Mouse (Mus musculus) adrenal gland, postnatal 14 days (tissue): ENCODE results near the gene Shcbp1. TPM values are rescaled to one million over a fixed set of nuclear protein-coding genes. Genes with fewer than 3 reads are reported as not detected.
A peak's percentile ranks its signal among the peaks of the same experiment; 100 is the strongest.
"Not testable (repeated sequence)": the region's sequence is repeated elsewhere in the genome, so short reads cannot be mapped to it uniquely, and the experiment has no call there.

Source experiments
- DNase-seq: peaks from one replicate; pipeline ENCODE4 v3.0.0; 2021; ENCODE audit warnings: mixed read lengths
- long read RNA-seq, 2 experiments: library from polyadenylated mRNA; stranded (forward); transcript quantifications; one replicate each; pipeline ENCODE4 v2.0.0; 2021
- total RNA-seq: library from RNA; stranded (reverse); gene quantifications from 2 replicates; pipeline ENCODE4 v1.2.3, GENCODE M21; 2021

Shcbp1 gene
- 6.9 and 7.5 TPM in 2 replicates for total RNA-seq
- long read RNA-seq, experiment 1, transcript Shcbp1-201 (13 exons, 2,156 nt) = major isoform, 18 of 19 reads
- long read RNA-seq, experiment 1, partial matches to known transcripts = 1 of 19 reads
- long read RNA-seq, experiment 1, other reads (novel, unspliced or antisense) = 0 of 19 reads
- long read RNA-seq, experiment 2, transcript Shcbp1-201 (13 exons, 2,156 nt) = major isoform, 12 of 13 reads
- long read RNA-seq, experiment 2, partial matches to known transcripts = 0 of 13 reads
- long read RNA-seq, experiment 2, other reads (novel, unspliced or antisense) = 1 of 13 reads

- peak; percentile 95 for DNase-seq
These were observed at the start of gene Shcbp1 for GRCm38 (mm10) chr8:4779254-4780055. Gene Shcbp1, minus strand, starts transcription at chr8:4779567.

GRCm38 (mm10) chr8:4808831-4809230 is 29.5 kb upstream of the Shcbp1 start:
- no peak for DNase-seq

DNA sequence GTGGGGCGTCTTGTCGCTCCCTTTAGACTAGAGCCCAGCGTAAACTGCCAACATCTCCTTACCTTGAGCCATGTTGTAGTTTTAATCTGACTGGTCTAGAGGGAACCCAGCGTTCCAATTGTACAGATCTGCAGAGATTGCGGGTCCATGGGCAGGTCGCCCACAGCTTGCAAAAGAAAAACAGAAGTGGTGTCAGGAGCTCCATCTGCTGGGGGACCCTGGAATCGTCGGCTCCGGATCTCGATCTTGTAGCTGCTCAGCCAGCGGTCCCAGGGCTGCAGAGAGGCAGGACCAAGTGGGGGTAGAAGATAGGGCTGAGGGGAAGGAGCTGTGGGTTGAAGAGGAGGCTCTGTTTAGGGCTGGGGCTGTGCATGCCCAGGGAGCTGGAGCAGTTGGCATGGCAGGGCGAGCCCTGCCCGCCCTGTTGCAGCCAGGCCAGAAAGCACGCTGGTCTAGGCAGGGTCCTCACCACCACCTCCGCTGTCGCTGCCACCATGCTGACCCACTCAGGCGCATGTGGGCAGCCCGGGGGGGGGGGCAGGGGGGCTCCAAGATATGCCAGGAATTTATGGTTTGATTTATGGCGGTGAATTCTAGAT is 21.3 kb upstream of the Shcbp1 start:
- DNase-seq = peak; percentile 61

DNA sequence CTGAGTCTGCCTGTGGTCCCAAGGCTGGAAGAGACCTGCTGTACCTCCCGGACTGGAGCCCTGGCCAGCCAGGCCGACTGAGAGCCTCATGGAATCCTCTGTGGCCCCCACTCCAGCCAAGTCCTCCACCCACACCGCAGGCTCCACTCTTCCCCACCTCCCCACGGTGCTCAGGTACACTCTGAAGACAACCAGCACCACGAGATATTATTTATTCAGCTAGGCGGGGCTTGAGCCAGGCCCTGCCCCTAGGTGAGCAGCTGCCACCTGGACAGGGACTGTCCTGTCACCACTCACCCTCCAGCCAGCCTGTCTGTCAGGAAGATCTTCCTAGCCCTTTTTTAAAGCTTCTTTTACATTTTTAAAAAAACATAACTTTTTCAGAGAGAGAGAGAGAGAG is 1.1 kb downstream of the Shcbp1 start:
- DNase-seq = no peak

DNA sequence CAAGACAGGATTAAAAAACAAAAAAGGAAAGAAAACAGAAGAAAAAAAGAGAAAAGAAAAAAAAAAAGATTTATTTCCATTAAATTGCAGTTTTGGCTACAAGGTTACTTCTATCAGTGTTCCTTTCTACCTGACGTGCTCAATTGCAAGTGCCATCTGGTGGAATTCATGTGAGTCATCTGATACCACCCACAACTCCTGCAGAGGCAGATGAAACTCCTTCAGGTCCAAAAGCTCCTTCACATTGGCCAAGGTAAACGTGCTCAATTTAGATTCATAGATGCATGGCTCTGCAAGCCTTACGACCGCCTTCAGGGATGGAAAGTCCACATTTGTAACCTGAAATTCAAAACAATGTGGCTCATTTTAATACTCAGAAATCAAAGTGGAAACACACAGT is 14.6 kb downstream of the Shcbp1 start:
- DNase-seq = no peak

GRCm38 (mm10) chr8:4753048-4753447 is 26.3 kb downstream of the Shcbp1 start:
- no peak for DNase-seq

- peak; percentile 5 for DNase-seq
These were observed 48.4 kb downstream of the Shcbp1 start for GRCm38 (mm10) chr8:4730942-4731341.

- no peak for DNase-seq
These were observed 63.8 kb downstream of the Shcbp1 start for GRCm38 (mm10) chr8:4715546-4715945.

DNA sequence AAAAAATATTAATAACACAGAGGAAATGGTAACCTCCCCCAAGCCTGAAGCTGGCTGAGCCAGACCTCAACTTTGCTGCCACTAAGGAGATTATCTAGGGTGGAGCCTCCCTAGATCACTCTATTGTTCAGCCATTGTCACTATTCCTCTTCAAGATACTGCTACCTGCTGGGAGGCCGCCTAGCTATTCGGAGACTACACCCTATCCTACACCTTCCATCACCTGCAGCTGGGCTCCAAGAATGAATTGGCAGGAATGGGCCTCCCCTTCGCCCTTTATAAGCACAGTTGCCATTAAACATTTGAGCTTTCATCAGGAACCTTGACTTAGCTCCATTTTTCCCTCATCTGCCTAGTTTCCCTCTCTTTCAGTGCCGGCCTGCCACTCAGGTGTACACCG is 71.0 kb downstream of the Shcbp1 start:
- not testable (repeated sequence) for DNase-seq

- not testable (repeated sequence) for DNase-seq
These were observed 71.5 kb downstream of the Shcbp1 start for GRCm38 (mm10) chr8:4707916-4708315.

GRCm38 (mm10) chr8:4691634-4692033 is 87.7 kb downstream of the Shcbp1 start:
- DNase-seq = no peak

Other genes starting within 250 kb of the Shcbp1 start
- gene Zfp958, start 166.4 kb downstream of the Shcbp1 start, total RNA-seq = 13.2 and 16.4 TPM in 2 replicates